Mouse (Mus musculus): ENCODE data around the gene Rapgef1. TPM values are rescaled to one million over a fixed set of nuclear protein-coding genes. Genes with fewer than 3 reads are reported as not detected.

Rapgef1 gene
- polyA plus RNA-seq, 1 experiment from 2014 or later: 15.1 TPM

GRCm38 (mm10) chr2:29669711-29670110 is 50.2 kb downstream of the Rapgef1 start:
- DNase-seq (ENCODE audit: low spot score): no peak
- ATAC-seq (replicated peaks; ENCODE audit: low FRiP score, low TSS enrichment, low read depth): no peak

GRCm38 (mm10) chr2:29670231-29670991 is 50.9 kb downstream of the Rapgef1 start:
- H3K27ac ChIP-seq (ENCODE audit: low read depth): no peak overlapping the region
- no peaks in the 10 kb centered on the region for H3K27me3 ChIP-seq (replicated peaks; ENCODE audit: control insufficient read depth, insufficient read depth, low read length)
- H3K4me2 ChIP-seq (ENCODE audit: low read length): no peak overlapping the region
- DNase-seq (ENCODE audit: low spot score) (no peak), ATAC-seq (replicated peaks; ENCODE audit: low FRiP score, low TSS enrichment, low read depth) (no peak)
- WGBS: 42% methylated on average over 9 of the region's 9 CpGs
- H3K36me3 ChIP-seq (ENCODE audit: control insufficient read depth, insufficient read depth, low read length): no peaks in the 10 kb centered on the region
- H3K4me1 ChIP-seq (replicated peaks; ENCODE audit: control insufficient read depth, insufficient read depth, low read length): peaks cover 22% of the 10 kb centered on the region
- no peaks in the 10 kb centered on the region for H3K9me3 ChIP-seq (ENCODE audit: control insufficient read depth, low read length)
- no peak overlapping the region for H3K4me3 ChIP-seq (ENCODE audit: low read depth, low read length)
- H3K9ac ChIP-seq (ENCODE audit: low read length): no peak overlapping the region

More at GRCm38 (mm10) chr2:29669711-29670110, 50.2 kb downstream of the Rapgef1 start:
- Histone ChIP-seq H3K9me3 (ENCODE audit: control insufficient read depth, low read length) (no peaks in the 10 kb centered on the region), H3K4me2 (ENCODE audit: low read length) (no peak overlapping the region), H3K9ac (ENCODE audit: low read length) (no peak overlapping the region), H3K27me3 (replicated peaks; ENCODE audit: control insufficient read depth, insufficient read depth, low read length) (no peaks in the 10 kb centered on the region), H3K36me3 (ENCODE audit: control insufficient read depth, insufficient read depth, low read length) (no peaks in the 10 kb centered on the region), H3K4me3 (ENCODE audit: low read depth, low read length) (no peak overlapping the region), H3K27ac (ENCODE audit: low read depth) (no peak overlapping the region), H3K4me1 (replicated peaks; ENCODE audit: control insufficient read depth, insufficient read depth, low read length) (peaks cover 22% of the 10 kb centered on the region)

DNA sequence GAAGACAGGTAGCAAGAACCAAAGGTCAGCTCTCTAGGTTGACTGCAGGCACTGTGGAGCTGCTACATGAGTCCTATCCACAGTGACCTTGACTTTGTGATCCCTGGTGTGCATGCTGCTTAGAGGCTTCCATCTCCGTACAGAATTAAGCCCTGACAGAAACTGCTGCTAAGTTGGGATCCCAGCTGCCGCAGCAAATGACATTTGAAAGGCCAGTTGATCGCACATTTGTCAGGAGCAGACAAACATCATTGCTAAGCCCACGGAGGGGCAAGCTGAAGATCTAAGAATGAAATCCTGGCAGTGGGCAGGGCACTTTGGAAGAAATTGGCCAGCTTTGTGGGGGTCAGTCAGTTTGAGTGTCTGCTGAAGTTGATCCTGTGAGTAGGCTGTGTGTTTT is 51.9 kb downstream of the Rapgef1 start:
- no peak overlapping the region for H3K4me3 ChIP-seq (ENCODE audit: low read depth, low read length)
- ATAC-seq (replicated peaks; ENCODE audit: low FRiP score, low TSS enrichment, low read depth) (no peak), DNase-seq (ENCODE audit: low spot score) (no peak)
- no peak overlapping the region for H3K9ac ChIP-seq (ENCODE audit: low read length)
- H3K9me3 ChIP-seq (ENCODE audit: control insufficient read depth, low read length): no peaks in the 10 kb centered on the region
- 84% methylated on average over 4 of the region's 4 CpGs for WGBS
- H3K36me3 ChIP-seq (ENCODE audit: control insufficient read depth, insufficient read depth, low read length): no peaks in the 10 kb centered on the region
- no peak overlapping the region for H3K27ac ChIP-seq (ENCODE audit: low read depth)
- peaks cover 23% of the 10 kb centered on the region for H3K4me1 ChIP-seq (replicated peaks; ENCODE audit: control insufficient read depth, insufficient read depth, low read length)
- no peaks in the 10 kb centered on the region for H3K27me3 ChIP-seq (replicated peaks; ENCODE audit: control insufficient read depth, insufficient read depth, low read length)
- no peak overlapping the region for H3K4me2 ChIP-seq (ENCODE audit: low read length)

GRCm38 (mm10) chr2:29671856-29672255 is 52.3 kb downstream of the Rapgef1 start:
- Histone ChIP-seq H3K27ac (ENCODE audit: low read depth) (no peak overlapping the region), H3K9ac (ENCODE audit: low read length) (no peak overlapping the region), H3K4me3 (ENCODE audit: low read depth, low read length) (no peak overlapping the region), H3K4me2 (ENCODE audit: low read length) (no peak overlapping the region), H3K36me3 (ENCODE audit: control insufficient read depth, insufficient read depth, low read length) (no peaks in the 10 kb centered on the region), H3K9me3 (ENCODE audit: control insufficient read depth, low read length) (no peaks in the 10 kb centered on the region), H3K27me3 (replicated peaks; ENCODE audit: control insufficient read depth, insufficient read depth, low read length) (no peaks in the 10 kb centered on the region), H3K4me1 (replicated peaks; ENCODE audit: control insufficient read depth, insufficient read depth, low read length) (peaks cover 22% of the 10 kb centered on the region)
- DNase-seq (ENCODE audit: low spot score): no peak
- WGBS: 93% methylated on average over 3 of the region's 3 CpGs
- ATAC-seq (replicated peaks; ENCODE audit: low FRiP score, low TSS enrichment, low read depth): no peak

- ATAC-seq (replicated peaks; ENCODE audit: low FRiP score, low TSS enrichment, low read depth) (no peak), DNase-seq (ENCODE audit: low spot score) (no peak)
- WGBS: 78% methylated on average over 7 of the region's 7 CpGs
- Histone ChIP-seq H3K9ac (ENCODE audit: low read length) (no peak overlapping the region), H3K4me3 (ENCODE audit: low read depth, low read length) (no peak overlapping the region), H3K4me1 (replicated peaks; ENCODE audit: control insufficient read depth, insufficient read depth, low read length) (peaks cover 22% of the 10 kb centered on the region), H3K27ac (ENCODE audit: low read depth) (no peak overlapping the region), H3K27me3 (replicated peaks; ENCODE audit: control insufficient read depth, insufficient read depth, low read length) (no peaks in the 10 kb centered on the region), H3K9me3 (ENCODE audit: control insufficient read depth, low read length) (no peaks in the 10 kb centered on the region), H3K36me3 (ENCODE audit: control insufficient read depth, insufficient read depth, low read length) (no peaks in the 10 kb centered on the region), H3K4me2 (ENCODE audit: low read length) (no peak overlapping the region)
Measured at GRCm38 (mm10) chr2:29672746-29673536, 53.4 kb downstream of the Rapgef1 start.

DNA sequence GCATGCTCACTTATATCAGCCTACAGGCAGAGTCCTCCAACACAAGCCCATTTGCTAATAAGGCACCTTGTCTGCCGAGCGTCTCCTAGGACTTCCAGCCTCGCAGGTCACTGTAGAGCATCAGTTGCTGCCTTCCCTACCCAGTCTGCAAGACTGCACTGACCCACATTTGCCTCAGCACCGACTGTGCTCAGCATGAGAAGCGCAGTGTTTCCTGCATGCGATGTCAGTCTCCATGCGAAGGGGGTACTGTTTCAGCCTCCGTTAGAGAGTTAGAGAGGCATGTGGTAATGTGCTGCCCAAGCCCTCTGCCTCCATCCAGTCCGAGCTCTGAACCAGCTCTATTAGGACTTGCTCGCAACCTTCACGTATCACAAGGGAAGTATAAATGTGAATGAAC is 54.6 kb downstream of the Rapgef1 start:
- ATAC-seq (replicated peaks; ENCODE audit: low FRiP score, low TSS enrichment, low read depth): no peak
- no peak for DNase-seq (ENCODE audit: low spot score)
- 82% methylated on average over 11 of the region's 11 CpGs for WGBS
- Histone ChIP-seq H3K9ac (ENCODE audit: low read length) (no peak overlapping the region), H3K4me1 (replicated peaks; ENCODE audit: control insufficient read depth, insufficient read depth, low read length) (peaks cover 22% of the 10 kb centered on the region), H3K27ac (ENCODE audit: low read depth) (no peak overlapping the region), H3K27me3 (replicated peaks; ENCODE audit: control insufficient read depth, insufficient read depth, low read length) (no peaks in the 10 kb centered on the region), H3K4me3 (ENCODE audit: low read depth, low read length) (no peak overlapping the region), H3K9me3 (ENCODE audit: control insufficient read depth, low read length) (no peaks in the 10 kb centered on the region), H3K4me2 (ENCODE audit: low read length) (no peak overlapping the region), H3K36me3 (ENCODE audit: control insufficient read depth, insufficient read depth, low read length) (0 out of 2 replicates have a peak, but pooled peaks cover 1% of the 10 kb centered on the region)

- DNase-seq (ENCODE audit: low spot score) (no peak), ATAC-seq (replicated peaks; ENCODE audit: low FRiP score, low TSS enrichment, low read depth) (no peak)
- Histone ChIP-seq H3K27ac (ENCODE audit: low read depth) (no peak overlapping the region), H3K27me3 (replicated peaks; ENCODE audit: control insufficient read depth, insufficient read depth, low read length) (no peaks in the 10 kb centered on the region), H3K4me2 (ENCODE audit: low read length) (no peak overlapping the region), H3K36me3 (ENCODE audit: control insufficient read depth, insufficient read depth, low read length) (0 out of 2 replicates have a peak, but pooled peaks cover 6% of the 10 kb centered on the region), H3K4me3 (ENCODE audit: low read depth, low read length) (no peak overlapping the region), H3K4me1 (replicated peaks; ENCODE audit: control insufficient read depth, insufficient read depth, low read length) (peaks cover 22% of the 10 kb centered on the region), H3K9ac (ENCODE audit: low read length) (no peak overlapping the region), H3K9me3 (ENCODE audit: control insufficient read depth, low read length) (no peaks in the 10 kb centered on the region)
- WGBS: 75% methylated on average over 2 of the region's 2 CpGs
Measured at GRCm38 (mm10) chr2:29674545-29674944, 55.0 kb downstream of the Rapgef1 start.

DNA sequence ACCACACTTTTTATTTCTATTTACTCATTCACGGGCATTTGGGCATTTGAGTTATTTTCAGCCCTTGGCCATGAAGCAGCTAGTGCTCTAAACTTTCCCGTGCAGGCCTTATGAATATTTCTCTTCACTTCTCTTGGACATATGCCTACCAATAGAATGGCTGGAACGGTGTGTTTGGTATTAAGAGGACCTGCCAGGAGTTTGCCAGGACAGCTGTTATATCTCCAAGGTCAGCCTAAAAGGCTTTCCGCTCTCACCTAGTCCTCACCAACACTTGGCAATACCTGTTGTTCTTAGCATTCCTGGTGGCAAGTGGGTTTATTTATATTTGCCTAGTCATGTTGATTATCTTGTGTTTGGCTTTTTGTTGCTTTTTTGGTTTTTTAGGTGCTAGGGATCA is 56.3 kb downstream of the Rapgef1 start:
- Histone ChIP-seq H3K27ac (ENCODE audit: low read depth) (no peak overlapping the region), H3K4me1 (replicated peaks; ENCODE audit: control insufficient read depth, insufficient read depth, low read length) (peaks cover 14% of the 10 kb centered on the region), H3K9ac (ENCODE audit: low read length) (no peak overlapping the region), H3K27me3 (replicated peaks; ENCODE audit: control insufficient read depth, insufficient read depth, low read length) (no peaks in the 10 kb centered on the region), H3K4me2 (ENCODE audit: low read length) (no peak overlapping the region), H3K36me3 (ENCODE audit: control insufficient read depth, insufficient read depth, low read length) (0 out of 2 replicates have a peak, but pooled peaks cover 8% of the 10 kb centered on the region), H3K4me3 (ENCODE audit: low read depth, low read length) (no peak overlapping the region), H3K9me3 (ENCODE audit: control insufficient read depth, low read length) (no peaks in the 10 kb centered on the region)
- DNase-seq (ENCODE audit: low spot score) (no peak), ATAC-seq (replicated peaks; ENCODE audit: low FRiP score, low TSS enrichment, low read depth) (no peak)
- 73% methylated on average over 4 of the region's 4 CpGs for WGBS

Data from intestine, embryonic 14.5 days (tissue).